Mouse (Mus musculus) mammary gland, adult 2 months (tissue): ENCODE measurements around the gene Sostdc1. TPM values are rescaled to one million over a fixed set of nuclear protein-coding genes. Genes with fewer than 3 reads are reported as not detected.

Experiments used
- polyA plus RNA-seq: library from polyadenylated mRNA; depleted of rRNA; stranded (reverse); fragments of >200 nt; gene quantifications from 2 replicates; pipeline ENCODE4 v1.2.3, GENCODE M21; 2012; ENCODE audit warnings: low replicate concordance; rRNA removed

The Sostdc1 gene
- 3.9 and 4.6 TPM in 2 replicates for polyA plus RNA-seq

GRCm38 (mm10) chr12:36313916-36314315 lies at the start of gene Sostdc1:
Sostdc1 (plus strand) TSS chr12:36314139.

Other genes starting within 250 kb of the Sostdc1 start
- gene Ankmy2, start 157.0 kb upstream of the Sostdc1 start, polyA plus RNA-seq: 6.0 and 12.0 TPM in 2 replicates
- 9.3 and 36.5 TPM in 2 replicates for gene Bzw2, start 156.1 kb upstream of the Sostdc1 start, polyA plus RNA-seq
- gene Lrrc72, start 60.7 kb upstream of the Sostdc1 start, polyA plus RNA-seq: not detected in 2 replicates
- gene Ispd, start 67.3 kb downstream of the Sostdc1 start, polyA plus RNA-seq: 1.5 and 1.9 TPM in 2 replicates
- gene D630036H23Rik, start 68.0 kb downstream of the Sostdc1 start, polyA plus RNA-seq: 0.56 and 1.8 TPM in 2 replicates